Mouse (Mus musculus) stomach, postnatal 0 days (tissue): ENCODE measurements around the gene Gm20721. TPM values are rescaled to one million over a fixed set of nuclear protein-coding genes. Genes with fewer than 3 reads are reported as not detected.

ENCODE experiments used
- ATAC-seq: fragments of 200-750 bp; cut with Nextera tagmentation; 2 replicates; pipeline ENCODE4 v1.8.0; 2017; ENCODE audit not compliant: low FRiP score, low TSS enrichment
- DNase-seq: peaks from one replicate; pipeline ENCODE4 v3.0.0-alpha.2; 2016; ENCODE audit warnings: low spot score
- H3K27ac ChIP-seq: fragments of 300-500 bp; sonication (generic); replicated peaks from 2 replicates; pipeline ENCODE4 v1.5.1; 2014; ENCODE audit warnings: mild to moderate bottlenecking, control low read depth
- H3K27me3 ChIP-seq: fragments of 300-500 bp; sonication (generic); 2 replicates; pipeline ENCODE4 v1.6.1; 2014; ENCODE audit warnings: low read length; ENCODE audit not compliant: control insufficient read depth, insufficient read depth
- H3K36me3 ChIP-seq: fragments of 300-500 bp; sonication (generic); 2 replicates; pipeline ENCODE4 v1.6.1; 2014; ENCODE audit warnings: low read length, mixed read lengths; ENCODE audit not compliant: control insufficient read depth, insufficient read depth
- H3K4me1 ChIP-seq: fragments of 300-500 bp; sonication (generic); replicated peaks from 2 replicates; pipeline ENCODE4 v1.6.1; 2014; ENCODE audit warnings: antibody characterized with exemption; ENCODE audit not compliant: control insufficient read depth, insufficient read depth
- H3K4me2 ChIP-seq: fragments of 300-500 bp; sonication (generic); replicated peaks from 2 replicates; pipeline ENCODE4 v1.6.1; 2014; ENCODE audit warnings: low read depth, mild to moderate bottlenecking, control low read depth, moderate library complexity
- H3K4me3 ChIP-seq: fragments of 300-500 bp; sonication (generic); 2 replicates; pipeline ENCODE4 v1.5.1; 2014; ENCODE audit warnings: low read depth, low read length, control low read depth
- H3K9ac ChIP-seq: fragments of 300-500 bp; sonication (generic); 2 replicates; pipeline ENCODE4 v1.6.1; 2014; ENCODE audit warnings: mild to moderate bottlenecking, low read length, control low read depth, mixed read lengths
- H3K9me3 ChIP-seq: fragments of 300-500 bp; sonication (generic); 2 replicates; pipeline ENCODE4 v1.6.1; 2016; ENCODE audit warnings: low read length; ENCODE audit not compliant: control insufficient read depth
- CTCF ChIP-seq: IDR thresholded peaks from 2 replicates; pipeline ENCODE4 v1.5.1; 2016; ENCODE audit warnings: antibody characterized with exemption, low read depth, mild to moderate bottlenecking, moderate library complexity
- EP300 ChIP-seq: optimal IDR thresholded peaks from 2 replicates; pipeline ENCODE3; 2016; ENCODE audit warnings: antibody characterized with exemption
- WGBS: fragments of 180-500 bp; shearing (Covaris S2); extraction: QIAGEN DNeasy Blood & Tissue Kit; methylation state at CpG from one replicate; pipeline ENCODE4 v1.1.7; 2014; 5-methylcytosine and 5-hydroxymethylcytosine counted together
- polyA plus RNA-seq: library from polyadenylated mRNA; unstranded; fragments of >200 nt; fragmentation: Nextera tagmentation; extraction: Ambion mirVana; gene quantifications from 2 replicates; pipeline ENCODE4 v1.2.1, GENCODE M21; 2015

Gene Gm20721
- polyA plus RNA-seq, 1 experiment from 2014 or later = 5.8 TPM

GRCm38 (mm10) chr2:174287921-174288320 lies 58.6 kb downstream of the Gm20721 start:
- Histone ChIP-seq H3K4me3 (no peak overlapping the region), H3K27me3 (no peaks in the 10 kb centered on the region), H3K27ac (no peak overlapping the region), H3K9me3 (0 out of 2 replicates have a peak, but pooled peaks cover 7% of the 10 kb centered on the region), H3K4me2 (no peak overlapping the region), H3K4me1 (no peaks in the 10 kb centered on the region), H3K9ac (no peak overlapping the region), H3K36me3 (peaks cover 8% of the 10 kb centered on the region; the same call in 1 of the 2 replicates)
- TF ChIP-seq CTCF = no peak
- no peak for TF ChIP-seq EP300
- ATAC-seq (no peak), DNase-seq (no peak)
- 46% methylated on average over 7 of the region's 7 CpGs for WGBS

GRCm38 (mm10) chr2:174285921-174286470 lies 60.5 kb downstream of the Gm20721 start:
- no peaks in the 10 kb centered on the region for H3K27me3 ChIP-seq
- H3K4me1 ChIP-seq = no peaks in the 10 kb centered on the region
- no peak overlapping the region for H3K27ac ChIP-seq
- ATAC-seq (no peak), DNase-seq (no peak)
- WGBS = 46% methylated on average over 34 of the region's 34 CpGs
- no peak overlapping the region for H3K9ac ChIP-seq
- 0 out of 2 replicates have a peak, but pooled peaks cover 7% of the 10 kb centered on the region for H3K9me3 ChIP-seq
- H3K4me3 ChIP-seq = peak overlapping the region; percentile 37
- peak overlapping the region; percentile 17; the same call in 1 of the 2 replicates for H3K4me2 ChIP-seq
- TF ChIP-seq EP300 = no peak
- TF ChIP-seq CTCF = no peak
- peaks cover 10% of the 10 kb centered on the region; the same call in 1 of the 2 replicates for H3K36me3 ChIP-seq

- Histone ChIP-seq H3K36me3 (peaks cover 10% of the 10 kb centered on the region; the same call in 1 of the 2 replicates), H3K9me3 (0 out of 2 replicates have a peak, but pooled peaks cover 7% of the 10 kb centered on the region), H3K4me3 (peak overlapping the region; percentile 37), H3K4me1 (no peaks in the 10 kb centered on the region), H3K27me3 (no peaks in the 10 kb centered on the region), H3K27ac (no peak overlapping the region), H3K4me2 (peak overlapping the region; percentile 46), H3K9ac (0 out of 2 replicates have a peak overlapping the region, but pooled peaks have one; percentile 27)
- 48% methylated on average over 58 of the region's 58 CpGs for WGBS
- DNase-seq (no peak), ATAC-seq (no peak)
- TF ChIP-seq CTCF (no peak), EP300 (no peak)
Measured at GRCm38 (mm10) chr2:174284807-174285457, 61.6 kb downstream of the Gm20721 start.

- Histone ChIP-seq H3K36me3 (peaks cover 10% of the 10 kb centered on the region; the same call in 1 of the 2 replicates), H3K9me3 (0 out of 2 replicates have a peak, but pooled peaks cover 7% of the 10 kb centered on the region), H3K4me1 (no peaks in the 10 kb centered on the region), H3K4me3 (peak within 1 kb of the TSS; percentile 37), H3K27ac (no peak within 1 kb of the TSS), H3K9ac (0 out of 2 replicates have a peak within 1 kb of the TSS, but pooled peaks have one; percentile 27), H3K4me2 (peak within 1 kb of the TSS; percentile 46), H3K27me3 (no peaks in the 10 kb centered on the region)
- ATAC-seq (peak; percentile 52), DNase-seq (peak; percentile 57)
- TF ChIP-seq CTCF = peak; percentile 75
- TF ChIP-seq EP300 = no peak
- 54% methylated on average over 19 of the region's 19 CpGs for WGBS
Measured at GRCm38 (mm10) chr2:174284011-174284410, 62.5 kb downstream of the Gm20721 start, which contains the start of gene Gnas. Gene Gnas (plus strand): TSS chr2:174284320.

- H3K27ac ChIP-seq = no peak overlapping the region
- DNase-seq (no peak), ATAC-seq (no peak)
- WGBS = 61% methylated on average over 11 of the region's 11 CpGs
- H3K4me1 ChIP-seq = no peaks in the 10 kb centered on the region
- TF ChIP-seq CTCF (0 out of 2 replicates have a peak, but pooled peaks have one; percentile 2), EP300 (no peak)
- H3K4me2 ChIP-seq = peak overlapping the region; percentile 46
- H3K9ac ChIP-seq = no peak overlapping the region
- peak overlapping the region; percentile 4; the same call in 1 of the 2 replicates for H3K4me3 ChIP-seq
- peaks cover 10% of the 10 kb centered on the region; the same call in 1 of the 2 replicates for H3K36me3 ChIP-seq
- H3K9me3 ChIP-seq = 0 out of 2 replicates have a peak, but pooled peaks cover 7% of the 10 kb centered on the region
- H3K27me3 ChIP-seq = no peaks in the 10 kb centered on the region
Measured at GRCm38 (mm10) chr2:174283341-174283740, 63.2 kb downstream of the Gm20721 start.

Other genes starting within 250 kb of the Gm20721 start
- gene Npepl1, start 236.4 kb downstream of the Gm20721 start, polyA plus RNA-seq = 41.0 and 44.6 TPM in 2 replicates
- 890 and 920 TPM in 2 replicates for gene Gnas, start 62.4 kb downstream of the Gm20721 start, polyA plus RNA-seq
- gene Nelfcd, start 69.1 kb upstream of the Gm20721 start, polyA plus RNA-seq = 37.6 and 40.2 TPM in 2 replicates
- gene Ctsz, start 92.3 kb upstream of the Gm20721 start, polyA plus RNA-seq = 90.4 and 94.2 TPM in 2 replicates
- 0.08 and 0.11 TPM in 2 replicates for gene Tubb1, start 104.0 kb upstream of the Gm20721 start, polyA plus RNA-seq
- gene Atp5e, start 117.4 kb upstream of the Gm20721 start, polyA plus RNA-seq = 759 and 851 TPM in 2 replicates
- gene Prelid3b, start 126.4 kb upstream of the Gm20721 start, polyA plus RNA-seq = 131 and 132 TPM in 2 replicates